Mouse (Mus musculus) megakaryocyte, embryonic 14.5 days (primary cell): ENCODE data around the gene Ptges3.

Source experiments
- FLI1 ChIP-seq: IDR thresholded peaks from 2 replicates; pipeline ENCODE4 v1.6.1; 2012; ENCODE audit warnings: low read length, inconsistent platforms, mixed read lengths
- GATA1 ChIP-seq: IDR thresholded peaks from 3 replicates; pipeline ENCODE4 v1.6.1; 2012; ENCODE audit warnings: mixed read lengths, low read length, inconsistent platforms, borderline replicate concordance

DNA sequence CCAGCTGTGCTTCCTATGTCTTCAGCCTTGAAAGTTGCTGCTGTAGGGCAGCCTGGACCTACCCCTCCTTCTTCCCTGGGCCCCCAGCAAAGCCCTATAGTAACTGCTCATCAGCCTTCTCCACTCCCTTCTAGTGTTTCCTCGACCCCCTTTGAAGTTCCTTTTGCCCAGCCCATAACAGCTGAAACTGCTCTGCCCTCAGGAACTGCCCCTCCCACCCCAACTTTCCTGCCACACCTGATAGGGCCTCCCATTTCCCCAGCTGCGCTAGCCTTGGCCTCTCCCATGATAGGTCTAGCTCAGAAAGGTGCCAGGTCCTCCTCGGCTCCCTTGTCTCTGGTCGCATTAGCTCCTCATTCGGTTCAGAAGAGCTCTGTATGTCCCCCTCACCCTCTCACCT is 19.6 kb upstream of the Ptges3 start:
- TF ChIP-seq GATA1 (no peak), FLI1 (no peak)
